Mouse (Mus musculus) gastrocnemius, adult 2 months (tissue): ENCODE results near the gene Slc39a13. TPM values are rescaled to one million over a fixed set of nuclear protein-coding genes. Genes with fewer than 3 reads are reported as not detected.
"Not testable (repeated sequence)": the region's sequence is repeated elsewhere in the genome, so short reads cannot be mapped to it uniquely, and the experiment has no call there.

ENCODE experiments used
- DNase-seq: peaks from one replicate; pipeline ENCODE4 v3.0.0; 2022
- H3K27ac ChIP-seq: fragments of 200-600 bp; 2 replicates; pipeline ENCODE4 v1.8.1; 2022; ENCODE audit warnings: mild to moderate bottlenecking
- H3K4me3 ChIP-seq: fragments of 200-600 bp; 2 replicates; pipeline ENCODE4 v1.8.1; 2022; ENCODE audit warnings: mild to moderate bottlenecking, moderate library complexity
- CTCF ChIP-seq: fragments of 200-600 bp; IDR thresholded peaks from 2 replicates; pipeline ENCODE4 v1.8.1; 2022; ENCODE audit warnings: antibody characterized with exemption, mild to moderate bottlenecking, moderate library complexity
- intact Hi-C: fragments of 180-260 bp; cut with DNase I; formaldehyde crosslinking; loops from one replicate; pipeline ENCODE4 v1.15.1; 2025
- total RNA-seq, 2 experiments: library from RNA; stranded (reverse); gene quantifications; 2 replicates each; pipeline ENCODE4 v1.2.3; 2021

Gene Slc39a13
- total RNA-seq, 2 experiments from 2014 or later: 18.7 to 22.0 TPM

DNA sequence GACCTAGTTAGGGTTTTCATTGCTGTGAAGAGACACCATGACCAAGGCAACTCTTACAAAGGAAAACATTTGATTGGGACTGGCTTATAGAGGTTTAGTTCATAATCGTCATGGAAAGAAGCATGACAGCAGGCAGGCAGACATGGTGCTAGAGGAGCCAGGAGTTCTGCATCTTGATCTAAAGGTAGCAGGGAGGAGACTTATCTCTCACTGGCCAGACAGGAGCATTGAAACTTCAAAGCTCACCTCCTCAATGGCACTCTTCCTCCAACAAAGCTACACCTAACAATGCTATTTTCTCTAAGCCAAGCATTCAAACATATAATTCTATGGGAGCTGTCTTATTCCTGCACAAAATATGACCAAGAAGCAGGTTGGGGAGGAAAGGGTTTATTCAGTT is 43.7 kb downstream of the Slc39a13 start:
- DNase-seq: no peak
- no peak for TF ChIP-seq CTCF
- no peak overlapping the region for H3K27ac ChIP-seq
- H3K4me3 ChIP-seq: no peak overlapping the region
- intact Hi-C loops: no loop called here

DNA sequence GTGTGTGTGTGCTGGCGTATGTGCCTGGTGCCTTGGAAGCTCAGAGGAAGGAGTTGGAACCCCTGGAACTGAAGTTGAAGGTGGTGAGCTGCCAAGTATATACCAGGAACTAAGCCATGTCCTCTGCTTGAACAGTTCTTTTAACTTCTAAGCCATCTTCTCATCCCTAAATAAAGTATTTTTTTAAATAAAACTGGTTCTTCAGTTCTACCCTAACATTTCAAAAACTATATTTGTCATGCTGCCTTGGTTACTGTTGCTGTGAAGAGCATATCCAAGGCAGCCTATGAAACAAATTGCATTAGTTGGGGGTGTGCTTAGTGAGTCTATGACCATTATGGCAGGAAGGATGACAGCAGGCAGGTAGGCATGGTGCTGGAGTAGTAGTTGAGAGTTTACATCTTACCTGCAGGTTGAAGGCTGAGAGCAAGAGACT is 45.1 kb downstream of the Slc39a13 start:
- no peak for DNase-seq
- H3K27ac ChIP-seq: no peak overlapping the region
- no peak for TF ChIP-seq CTCF
- H3K4me3 ChIP-seq: no peak overlapping the region
- intact Hi-C loops: no loop called here

- no peak for DNase-seq
- intact Hi-C loops: no loop called here
- no peak for TF ChIP-seq CTCF
- Histone ChIP-seq H3K27ac (peak overlapping the region; percentile 70), H3K4me3 (no peak overlapping the region)
These were observed 46.3 kb downstream of the Slc39a13 start for GRCm38 (mm10) chr2:91023956-91024355.

DNA sequence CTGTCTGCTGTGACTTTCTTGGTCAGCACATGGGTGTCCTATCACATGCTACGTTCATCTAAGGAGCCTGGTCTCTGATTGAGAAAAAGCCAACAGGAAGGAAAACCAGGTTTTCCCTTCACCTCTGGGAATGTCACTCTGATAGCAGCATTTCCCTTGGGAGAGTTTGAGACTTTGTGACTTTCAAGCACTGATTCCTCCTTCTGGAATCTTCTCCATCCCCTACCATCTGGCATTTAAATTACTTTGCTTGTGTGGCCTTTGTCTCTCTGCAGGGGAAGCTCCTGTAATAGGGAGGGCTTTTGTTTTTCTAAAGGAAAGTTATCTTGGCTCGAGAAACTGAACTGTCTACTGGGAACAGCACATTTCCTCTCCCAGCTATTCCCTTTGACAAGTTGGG is 47.1 kb downstream of the Slc39a13 start:
- intact Hi-C loops: no loop called here
- no peak for TF ChIP-seq CTCF
- no peak for DNase-seq
- no peak overlapping the region for H3K4me3 ChIP-seq
- H3K27ac ChIP-seq: peak overlapping the region; percentile 70

GRCm38 (mm10) chr2:91022266-91022665 is 48.0 kb downstream of the Slc39a13 start:
- H3K27ac ChIP-seq, DNase-seq, intact Hi-C loops, H3K4me3 ChIP-seq: not testable (repeated sequence)

DNA sequence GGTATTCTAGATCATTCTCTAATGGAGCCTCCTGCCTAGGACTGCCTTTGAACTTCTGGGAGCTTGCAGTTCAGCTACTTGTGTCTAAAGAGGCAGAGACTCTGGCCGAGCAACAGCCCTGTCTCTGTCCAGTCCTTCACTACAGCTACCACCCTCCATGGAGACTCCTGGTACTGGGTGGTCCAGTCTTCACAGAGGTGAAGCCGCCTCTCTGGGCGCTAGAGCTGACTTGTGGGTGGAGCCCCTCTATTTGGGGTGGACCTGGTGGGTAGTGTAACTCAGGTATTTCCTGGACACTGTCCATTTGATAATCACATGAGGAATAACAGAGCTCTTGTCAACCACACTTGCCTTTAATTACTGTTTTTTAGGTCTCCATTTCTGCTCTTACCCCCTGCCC is 50.3 kb downstream of the Slc39a13 start:
- Histone ChIP-seq H3K27ac (peak overlapping the region; percentile 14; the same call in 1 of the 2 replicates), H3K4me3 (no peak overlapping the region)
- intact Hi-C loops: no loop called here
- TF ChIP-seq CTCF: no peak
- no peak for DNase-seq

DNA sequence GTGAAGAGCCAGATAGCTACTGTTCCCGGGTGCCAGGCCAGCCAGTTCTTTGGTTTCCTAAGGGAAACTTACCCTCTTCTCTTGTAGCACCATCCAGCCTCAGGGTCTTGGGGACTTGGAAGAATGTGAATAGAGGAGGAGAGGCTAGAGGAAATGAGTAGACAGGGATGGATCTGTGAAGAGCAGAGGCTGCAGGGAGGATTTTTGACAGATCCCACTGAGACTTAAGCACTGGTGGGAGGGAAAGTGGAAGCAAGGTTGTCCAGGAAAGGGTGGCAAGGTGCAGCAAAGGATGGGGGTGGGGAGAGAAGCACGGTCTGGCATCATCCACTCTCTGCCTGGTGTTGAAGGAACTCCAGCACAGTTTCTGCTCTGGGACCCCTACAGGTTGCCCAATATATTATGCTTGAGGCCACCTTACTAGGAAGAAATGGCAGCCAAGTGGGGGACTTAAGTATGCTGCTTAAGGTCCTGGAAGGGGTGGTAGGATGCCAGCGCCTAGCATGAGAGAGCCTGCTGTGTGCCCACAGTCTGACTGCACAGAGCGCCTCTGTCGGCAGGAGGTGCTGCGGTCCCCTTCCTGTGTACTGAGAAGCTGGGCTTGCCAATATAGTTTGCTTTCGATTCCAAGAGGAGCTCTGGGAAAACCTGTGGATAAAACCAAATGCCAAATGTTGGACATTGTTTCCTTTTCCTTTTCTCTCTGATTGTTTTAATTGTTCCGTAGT is 52.0 kb downstream of the Slc39a13 start:
- intact Hi-C loops: no loop called here
- peak; percentile 60 for DNase-seq
- H3K27ac ChIP-seq: peak overlapping the region; percentile 56
- peak; percentile 62 for TF ChIP-seq CTCF
- no peak overlapping the region for H3K4me3 ChIP-seq

DNA sequence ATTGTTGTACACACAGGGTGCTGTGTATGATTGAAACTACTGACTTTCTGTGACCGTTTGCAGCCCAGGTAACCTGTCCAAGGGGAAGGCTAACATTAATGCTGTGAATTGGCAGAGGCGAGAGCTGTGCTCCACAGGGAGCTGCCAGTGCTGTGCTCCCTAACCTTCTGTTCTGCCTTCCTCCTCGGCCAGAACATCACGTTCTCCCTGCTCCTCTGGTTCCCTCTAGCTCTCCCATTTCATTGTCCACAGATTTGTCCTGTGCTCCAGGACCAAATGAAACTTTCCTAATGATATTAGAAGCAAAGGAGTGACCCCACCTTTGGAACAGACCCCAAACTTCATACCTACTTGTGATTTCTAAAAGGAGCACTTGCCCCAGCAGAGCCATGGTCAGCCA is 54.8 kb downstream of the Slc39a13 start:
- peak; percentile 40 for DNase-seq
- Histone ChIP-seq H3K4me3 (no peak overlapping the region), H3K27ac (peak overlapping the region; percentile 79)
- TF ChIP-seq CTCF: no peak
- intact Hi-C loops: no loop called here

DNA sequence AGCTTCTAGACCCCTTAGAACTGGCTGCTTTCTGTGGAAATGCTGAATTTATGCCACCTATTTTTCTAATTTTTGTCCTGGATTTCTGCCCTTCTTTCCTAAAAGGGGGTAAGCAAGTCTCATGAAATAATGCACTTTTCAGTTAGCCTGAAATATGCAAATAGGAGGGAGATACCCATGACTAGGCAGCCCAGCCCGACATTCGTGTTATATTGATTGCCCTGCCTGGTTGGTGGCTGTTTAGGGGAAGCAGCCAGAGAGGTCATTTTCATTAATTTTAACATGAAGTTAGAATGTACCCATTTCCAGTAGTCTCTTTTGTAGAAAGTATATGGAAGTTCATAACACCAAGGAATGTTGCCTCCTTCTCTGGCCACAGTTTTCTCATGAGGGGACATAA is 56.3 kb downstream of the Slc39a13 start:
- no peak for DNase-seq
- intact Hi-C loops: no loop called here
- Histone ChIP-seq H3K4me3 (no peak overlapping the region), H3K27ac (peak overlapping the region; percentile 79)
- no peak for TF ChIP-seq CTCF

Other genes starting within 250 kb of the Slc39a13 start
- 100 to 1,000 TPM; 156 to 179 TPM for gene Mtch2, start 223.3 kb downstream of the Slc39a13 start, total RNA-seq
- 1 to 10 TPM; 4.3 to 6.1 TPM for gene C1qtnf4, start 184.6 kb downstream of the Slc39a13 start, total RNA-seq
- 10 to 100 TPM; 18.5 to 20.6 TPM for gene Kbtbd4, start 165.7 kb downstream of the Slc39a13 start, total RNA-seq
- 100 to 1,000 TPM; 460 to 625 TPM for gene Ndufs3, start 165.6 kb downstream of the Slc39a13 start, total RNA-seq
- 10 to 100 TPM; 59.5 to 62.3 TPM for gene Celf1, start 130.0 kb downstream of the Slc39a13 start, total RNA-seq
- gene Rapsn, start 34.8 kb downstream of the Slc39a13 start, total RNA-seq: 10 to 100 TPM; 28.3 to 30.2 TPM
- gene Psmc3, start 16.4 kb downstream of the Slc39a13 start, total RNA-seq: 100 to 1,000 TPM; 226 to 256 TPM
- gene Spi1, start 12.0 kb upstream of the Slc39a13 start, total RNA-seq: 1 to 10 TPM in 1 of 2 experiments, under 1 TPM in 1; 0.87 to 1.2 TPM
- gene Mybpc3, start 47.7 kb upstream of the Slc39a13 start, total RNA-seq: under 1 TPM in 1 of 2 experiments, not detected in 1; 0.06 TPM
- 1 to 10 TPM; 2.9 to 4.0 TPM for gene Madd, start 113.4 kb upstream of the Slc39a13 start, total RNA-seq
- gene Nr1h3, start 132.4 kb upstream of the Slc39a13 start, total RNA-seq: 10 to 100 TPM; 26.8 to 26.9 TPM
- gene Acp2, start 132.5 kb upstream of the Slc39a13 start, total RNA-seq: 10 to 100 TPM; 12.5 to 13.6 TPM
- gene Ddb2, start 166.6 kb upstream of the Slc39a13 start, total RNA-seq: 1 to 10 TPM; 2.6 to 2.8 TPM
- gene Pacsin3, start 185.5 kb upstream of the Slc39a13 start, total RNA-seq: 100 to 1,000 TPM; 375 to 428 TPM
- gene Arfgap2, start 194.6 kb upstream of the Slc39a13 start, total RNA-seq: 100 to 1,000 TPM; 152 to 211 TPM